Comparison of ENCODE assay signal across 30 mouse cellular contexts in genomic region chr11:64335456-64335855, GRCm38 (mm10).
DNase-seq lines count a peak whose midpoint lies in the region; ATAC-seq lines count a peak whose summit lies in the region.
"Had no signal": no experiment of that assay in that cellular context is flagged by ENCODE, and none has a peak within 500 bp of the region (broad histone marks: within the 10 kb centered on the region; RNA-seq: fewer than 3 reads in every experiment).

No protein-coding gene starts in this region.

- no peak for ATAC-seq in neural tube, embryonic 15.5 days (ENCODE audit: low FRiP score)
- ATAC-seq in limb, embryonic 13.5 days (ENCODE audit: low FRiP score, low read depth) = no peak
- ATAC-seq: forebrain, embryonic 15.5 days; inflammation-experienced regulatory T-cells, adult 6 months; midbrain, embryonic 16.5 days had no signal

- intact Hi-C loops in left cerebral cortex, postnatal 10 days (cut with DNase I) = no loop called here

- H3K27ac ChIP-seq in heart, embryonic 10.5 days = 0 out of 2 replicates have a peak overlapping the region, but pooled peaks have one; percentile 29
- H3K27ac ChIP-seq in neural tube, embryonic 15.5 days (replicated peaks) = no peak overlapping the region
- H3K27ac ChIP-seq in limb, embryonic 13.5 days = peak overlapping the region; percentile 33; the same call in 1 of the 2 replicates
- H3K27ac ChIP-seq: embryonic facial prominence, embryonic 13.5 days; forebrain, embryonic 10.5 days; forebrain, embryonic 15.5 days; gastrocnemius, adult 2 months; heart, embryonic 13.5 days; hindbrain, embryonic 10.5 days; hindbrain, embryonic 15.5 days; lung, embryonic 15.5 days; macrophage; neural tube, embryonic 13.5 days had no signal

- peaks cover 56% of the 10 kb centered on the region for H3K27me3 ChIP-seq in heart, embryonic 10.5 days (ENCODE audit: insufficient read depth, poor library complexity, severe bottlenecking)
- H3K27me3 ChIP-seq in neural tube, embryonic 15.5 days (replicated peaks) = no peaks in the 10 kb centered on the region
- H3K27me3 ChIP-seq in limb, embryonic 13.5 days = 0 out of 2 replicates have a peak, but pooled peaks cover 7% of the 10 kb centered on the region
- H3K27me3 ChIP-seq: forebrain, embryonic 15.5 days; hindbrain, embryonic 15.5 days; neural tube, embryonic 13.5 days had no signal

- no peak overlapping the region for H3K4me3 ChIP-seq in heart, embryonic 10.5 days
- H3K4me3 ChIP-seq in neural tube, embryonic 15.5 days (replicated peaks) = no peak overlapping the region
- H3K4me3 ChIP-seq in limb, embryonic 13.5 days = no peak overlapping the region
- H3K4me3 ChIP-seq: embryonic facial prominence, embryonic 13.5 days; forebrain, embryonic 10.5 days; forebrain, embryonic 15.5 days; gastrocnemius, adult 2 months; heart, embryonic 13.5 days; hindbrain, embryonic 10.5 days; hindbrain, embryonic 15.5 days; lung, embryonic 15.5 days; neural tube, embryonic 13.5 days had no signal

- no peak overlapping the region for H3K4me2 ChIP-seq in neural tube, embryonic 15.5 days
- peak overlapping the region; percentile 36 for H3K4me2 ChIP-seq in limb, embryonic 13.5 days (replicated peaks)
- H3K4me2 ChIP-seq: embryonic facial prominence, embryonic 13.5 days; forebrain, embryonic 15.5 days; hindbrain, embryonic 15.5 days; liver, embryonic 11.5 days; lung, embryonic 15.5 days; neural tube, embryonic 13.5 days had no signal

- H3K9ac ChIP-seq in neural tube, embryonic 15.5 days (replicated peaks) = no peak overlapping the region
- no peak overlapping the region for H3K9ac ChIP-seq in limb, embryonic 13.5 days
- H3K9ac ChIP-seq: embryonic facial prominence, embryonic 13.5 days; forebrain, embryonic 15.5 days; heart, embryonic 13.5 days; hindbrain, embryonic 15.5 days; lung, embryonic 15.5 days; neural tube, embryonic 13.5 days had no signal

- peaks cover 35% of the 10 kb centered on the region for H3K4me1 ChIP-seq in heart, embryonic 10.5 days
- no peaks in the 10 kb centered on the region for H3K4me1 ChIP-seq in neural tube, embryonic 15.5 days
- peaks cover 63% of the 10 kb centered on the region for H3K4me1 ChIP-seq in limb, embryonic 13.5 days
- H3K4me1 ChIP-seq: embryonic facial prominence, embryonic 13.5 days; forebrain, embryonic 15.5 days; hindbrain, embryonic 15.5 days; lung, embryonic 15.5 days had no signal

- H3K36me3 ChIP-seq in heart, embryonic 10.5 days = no peaks in the 10 kb centered on the region
- H3K36me3 ChIP-seq in neural tube, embryonic 15.5 days = no peaks in the 10 kb centered on the region
- H3K36me3 ChIP-seq in limb, embryonic 13.5 days = no peaks in the 10 kb centered on the region
- H3K36me3 ChIP-seq: embryonic facial prominence, embryonic 13.5 days; forebrain, embryonic 10.5 days; forebrain, embryonic 15.5 days; G1E; heart, embryonic 13.5 days; hindbrain, embryonic 10.5 days; hindbrain, embryonic 15.5 days; lung, embryonic 15.5 days; neural tube, embryonic 13.5 days had no signal

- WGBS in heart, embryonic 10.5 days = 62% methylated on average over 11 of the region's 11 CpGs
- 68% methylated on average over 11 of the region's 11 CpGs for WGBS in neural tube, embryonic 15.5 days
- WGBS in limb, embryonic 13.5 days = 60% methylated on average over 11 of the region's 11 CpGs

- no peak for DNase-seq in heart, embryonic 10.5 days (ENCODE audit: low spot score)
- no peak for DNase-seq in heart, adult 9 months (ENCODE audit: low spot score in 2 of 2)
- DNase-seq in neural tube, embryonic 10.5 days (ENCODE audit: extremely low spot score, low spot score) = peak; percentile 42
- no peak for DNase-seq in cerebellum, adult 18-20 months
- no peak for DNase-seq in left cerebral cortex, postnatal 10 days (ENCODE audit: extremely low spot score in 1 of 2, low spot score in 2 of 2)
- no peak for DNase-seq in adrenal gland, adult (ENCODE audit: inconsistent age in 2 of 2, low spot score in 1 of 2)
- DNase-seq: adrenal gland, postnatal 14 days; cerebellum, adult 11 months; cerebellum, postnatal 10 days; gastrocnemius, adult 2 months; gastrocnemius, postnatal 36 days; heart, postnatal 10 days; kidney, adult 11 months; kidney, postnatal 14 days; thymus, postnatal 4 days had no signal

- no peaks in the 10 kb centered on the region for H3K9me3 ChIP-seq in heart, embryonic 10.5 days
- H3K9me3 ChIP-seq in neural tube, embryonic 15.5 days (replicated peaks) = no peaks in the 10 kb centered on the region
- H3K9me3 ChIP-seq in limb, embryonic 13.5 days = no peaks in the 10 kb centered on the region
- H3K9me3 ChIP-seq: embryonic facial prominence, embryonic 13.5 days; forebrain, embryonic 10.5 days; forebrain, embryonic 15.5 days; G1E; heart, embryonic 13.5 days; hindbrain, embryonic 10.5 days; hindbrain, embryonic 15.5 days; lung, embryonic 15.5 days; neural tube, embryonic 13.5 days had no signal
